Mouse (Mus musculus): ENCODE measurements at regions not wholly inside any gene's neighbourhood (a gene's known extent, or its start where the extent isn't known, plus 50 kb on each side); places are given as distances from the start of the nearest gene placed in this dataset.

DNA sequence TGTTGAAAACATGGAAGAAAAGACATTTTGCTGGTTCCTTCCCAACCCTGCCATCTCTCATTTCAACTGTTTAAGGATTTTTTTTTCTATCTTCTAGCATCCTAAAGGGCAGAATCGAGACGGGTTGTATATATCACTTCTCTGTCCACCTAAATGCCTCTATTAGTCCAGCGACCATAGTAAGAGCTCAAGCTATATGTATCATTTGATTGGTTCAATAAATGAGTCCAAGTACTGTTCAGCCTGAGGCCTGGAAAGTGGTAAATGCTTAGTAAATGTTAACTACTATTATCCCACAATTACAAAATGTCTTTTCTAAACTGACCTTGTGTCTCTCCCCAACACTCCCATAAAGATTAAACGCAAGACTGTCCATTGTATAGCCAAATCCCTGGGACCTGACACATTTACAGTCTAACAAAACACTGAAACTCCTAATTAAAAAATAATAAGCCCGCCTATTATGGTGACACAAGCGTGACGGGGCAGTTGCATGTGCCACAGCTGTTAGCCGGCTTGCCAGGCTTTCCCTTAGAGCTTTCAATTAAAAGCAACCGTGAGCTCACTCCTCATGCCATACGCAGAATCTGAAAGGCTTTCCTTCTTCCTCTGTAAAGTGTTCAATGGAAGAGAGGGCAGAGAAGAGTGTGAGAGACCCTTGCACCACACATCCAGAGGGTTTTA, 336.7 kb upstream of the Tenm4 start:
- no peak for TF ChIP-seq POLR2A (IDR thresholded peaks at IDR 0.05; ENCODE audit: insufficient read depth, low read depth, low read length)
- TF ChIP-seq CTCF (IDR thresholded peaks at IDR 0.05; ENCODE audit: insufficient read depth, low read depth, low read length) = no peak
- H3K4me1 ChIP-seq (ENCODE audit: control insufficient read depth, insufficient read depth, low read length) = no peaks in the 10 kb centered on the region
- H3K4me3 ChIP-seq (ENCODE audit: insufficient read depth, low read depth, low read length) = no peak overlapping the region
- WGBS = 72% methylated on average over 10 of the region's 10 CpGs
- H3K27ac ChIP-seq (ENCODE audit: insufficient read depth, low read depth, low read length) = no peak overlapping the region

DNA sequence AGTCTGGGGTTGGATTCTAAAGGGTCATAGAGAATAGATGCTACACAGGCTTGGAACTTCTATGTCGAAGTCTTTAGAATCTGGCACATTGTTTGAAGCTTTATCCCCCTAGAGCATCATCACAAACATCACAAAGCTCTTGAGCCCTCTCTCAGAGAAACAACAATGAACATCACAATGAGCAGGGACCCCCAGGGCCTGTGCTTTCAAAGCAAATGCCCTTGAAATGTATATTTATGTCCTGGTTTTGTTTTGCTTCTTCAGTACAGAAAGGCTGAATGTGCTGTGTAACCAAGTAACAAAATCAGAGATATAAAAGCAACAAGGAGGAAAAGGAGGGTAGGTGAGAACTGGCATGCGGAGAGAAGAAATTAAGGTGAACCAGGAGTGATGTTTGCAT, 330.6 kb upstream of the Tenm4 start:
- no peak for TF ChIP-seq POLR2A (IDR thresholded peaks at IDR 0.05; ENCODE audit: insufficient read depth, low read depth, low read length)
- Histone ChIP-seq H3K4me1 (ENCODE audit: control insufficient read depth, insufficient read depth, low read length) (no peaks in the 10 kb centered on the region), H3K4me3 (ENCODE audit: insufficient read depth, low read depth, low read length) (no peak overlapping the region), H3K27ac (ENCODE audit: insufficient read depth, low read depth, low read length) (no peak overlapping the region)
- 69% methylated on average over 2 of the region's 2 CpGs for WGBS

DNA sequence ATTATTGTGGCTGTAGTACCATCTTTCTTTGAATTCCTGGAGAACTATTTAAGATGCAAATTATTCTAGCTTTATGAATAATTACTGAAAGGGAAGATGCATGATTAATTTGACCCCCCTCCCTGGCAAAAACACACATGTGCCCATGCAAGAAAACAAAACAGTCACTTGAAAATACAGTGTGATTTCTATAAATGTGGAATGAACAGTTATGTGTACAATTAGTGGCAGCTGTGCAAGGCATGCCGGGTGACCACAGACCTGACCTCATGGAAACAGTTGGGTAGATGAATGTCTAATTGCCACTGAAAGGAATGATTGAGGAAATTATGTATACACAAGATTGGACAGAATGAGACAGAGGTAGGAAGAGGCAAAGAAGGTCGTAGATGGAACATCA, 321.2 kb upstream of the Tenm4 start:
- TF ChIP-seq CTCF (IDR thresholded peaks at IDR 0.05; ENCODE audit: insufficient read depth, low read depth, low read length) (no peak), POLR2A (IDR thresholded peaks at IDR 0.05; ENCODE audit: insufficient read depth, low read depth, low read length) (no peak)

DNA sequence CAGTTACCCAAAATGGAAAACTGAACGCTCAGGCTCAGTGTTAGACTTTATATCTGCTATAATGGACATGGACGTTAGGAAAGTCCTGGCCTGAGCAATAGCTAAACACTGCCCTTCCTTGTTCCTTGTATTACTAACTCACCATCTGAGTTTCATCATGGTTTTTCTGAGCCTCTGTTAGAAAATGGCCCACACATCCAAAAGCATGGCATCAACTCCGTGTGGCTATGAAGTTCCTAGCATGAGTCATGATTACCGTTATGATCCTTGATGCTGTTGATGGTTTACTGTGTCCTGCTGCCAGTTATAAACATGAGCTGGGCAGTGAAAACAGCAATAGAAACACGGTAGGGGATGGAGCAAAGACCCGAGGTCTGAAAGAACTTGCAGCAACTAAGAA, 318.4 kb upstream of the Tenm4 start:
- 81% methylated on average over 6 of the region's 6 CpGs for WGBS
- H3K27ac ChIP-seq (ENCODE audit: insufficient read depth, low read depth, low read length) = peak overlapping the region; percentile 25; the same call in 1 of the 2 replicates
- TF ChIP-seq POLR2A (IDR thresholded peaks at IDR 0.05; ENCODE audit: insufficient read depth, low read depth, low read length) = no peak
- no peak for TF ChIP-seq CTCF (IDR thresholded peaks at IDR 0.05; ENCODE audit: insufficient read depth, low read depth, low read length)
- no peak overlapping the region for H3K4me3 ChIP-seq (ENCODE audit: insufficient read depth, low read depth, low read length)
- peaks cover 5% of the 10 kb centered on the region; the same call in 1 of the 2 replicates for H3K4me1 ChIP-seq (ENCODE audit: control insufficient read depth, insufficient read depth, low read length)

More for the DNA sequence above, 321.2 kb upstream of the Tenm4 start:
- WGBS = 81% methylated on average over 2 of the region's 2 CpGs
- Histone ChIP-seq H3K4me1 (ENCODE audit: control insufficient read depth, insufficient read depth, low read length) (peaks cover 5% of the 10 kb centered on the region; the same call in 1 of the 2 replicates), H3K4me3 (ENCODE audit: insufficient read depth, low read depth, low read length) (no peak overlapping the region), H3K27ac (ENCODE audit: insufficient read depth, low read depth, low read length) (no peak overlapping the region)

DNA sequence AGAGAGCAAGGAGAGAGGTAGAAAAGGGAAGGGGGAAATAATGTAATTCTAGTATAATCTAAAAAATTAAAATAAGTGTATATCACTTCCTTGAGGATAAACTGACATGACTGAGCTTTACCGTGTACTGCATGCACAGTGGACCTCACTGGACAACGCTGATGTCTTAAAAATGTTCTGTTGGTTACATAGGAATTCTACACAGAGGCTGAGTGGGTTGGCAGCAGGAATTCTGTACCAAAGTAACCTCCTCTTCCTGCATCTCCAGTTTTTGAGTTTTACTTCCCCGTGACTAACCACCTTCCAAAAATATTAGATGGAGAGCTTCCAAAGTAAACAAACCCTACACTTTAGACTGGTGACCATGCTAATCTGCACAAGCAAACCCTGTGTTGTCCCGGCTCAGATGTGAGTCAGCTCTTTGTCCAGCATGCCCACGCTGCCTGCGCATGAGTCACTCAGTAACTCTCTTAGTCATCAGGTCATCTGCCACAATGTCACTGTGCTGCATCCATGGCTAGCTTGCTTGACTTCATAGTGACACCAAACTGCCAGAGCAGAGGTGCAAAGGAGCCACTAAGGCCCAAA, 317.7 kb upstream of the Tenm4 start:
- H3K27ac ChIP-seq (ENCODE audit: insufficient read depth, low read depth, low read length) = peak overlapping the region; percentile 67
- no peak overlapping the region for H3K4me3 ChIP-seq (ENCODE audit: insufficient read depth, low read depth, low read length)
- H3K4me1 ChIP-seq (ENCODE audit: control insufficient read depth, insufficient read depth, low read length) = peaks cover 5% of the 10 kb centered on the region; the same call in 1 of the 2 replicates
- WGBS = 49% methylated on average over 6 of the region's 6 CpGs
- TF ChIP-seq POLR2A (IDR thresholded peaks at IDR 0.05; ENCODE audit: insufficient read depth, low read depth, low read length) = no peak
- TF ChIP-seq CTCF (IDR thresholded peaks at IDR 0.05; ENCODE audit: insufficient read depth, low read depth, low read length) = no peak

DNA sequence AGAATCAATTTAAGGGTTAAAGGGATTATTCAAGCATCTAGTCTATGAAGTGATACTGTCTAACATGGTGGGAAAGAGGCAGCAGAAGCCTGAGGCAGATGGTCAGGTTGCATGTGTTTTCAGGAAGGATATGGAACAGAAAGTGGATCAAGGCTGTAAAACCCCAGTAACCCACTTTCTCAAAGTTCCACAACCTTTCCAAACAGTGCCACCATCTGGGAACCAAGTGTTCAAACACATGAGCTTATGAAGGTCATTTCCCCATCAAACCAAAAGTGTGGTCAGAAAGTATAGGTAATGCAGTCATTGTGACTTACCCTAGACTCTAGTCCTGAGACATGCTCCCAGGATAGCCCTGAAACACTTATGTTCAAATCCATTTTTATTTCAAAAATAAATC, 312.8 kb upstream of the Tenm4 start:
- TF ChIP-seq POLR2A (IDR thresholded peaks at IDR 0.05; ENCODE audit: insufficient read depth, low read depth, low read length) (no peak), CTCF (IDR thresholded peaks at IDR 0.05; ENCODE audit: insufficient read depth, low read depth, low read length) (no peak)
- H3K4me3 ChIP-seq (ENCODE audit: insufficient read depth, low read depth, low read length) = no peak overlapping the region
- 0 out of 2 replicates have a peak, but pooled peaks cover 3% of the 10 kb centered on the region for H3K4me1 ChIP-seq (ENCODE audit: control insufficient read depth, insufficient read depth, low read length)
- no peak overlapping the region for H3K27ac ChIP-seq (ENCODE audit: insufficient read depth, low read depth, low read length)

DNA sequence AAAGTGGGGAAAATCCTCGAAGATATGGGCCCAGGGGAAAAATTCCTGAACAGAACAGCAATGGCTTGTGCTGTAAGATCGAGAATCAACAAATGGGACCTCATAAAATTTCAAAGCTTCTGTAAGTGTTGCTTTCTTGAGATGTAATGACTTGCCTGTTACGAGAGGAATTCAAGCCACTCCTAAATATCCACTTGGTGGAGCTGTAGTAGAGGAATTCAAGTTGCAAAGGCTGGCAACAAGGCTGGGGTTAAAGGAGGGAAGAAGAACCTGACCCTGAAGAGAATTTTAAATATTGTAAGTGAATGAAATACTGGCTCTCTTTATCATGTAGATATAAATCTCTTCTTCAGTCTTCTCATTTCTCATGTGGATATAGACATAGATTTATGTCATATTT, 306.8 kb upstream of the Tenm4 start:
- TF ChIP-seq POLR2A (IDR thresholded peaks at IDR 0.05; ENCODE audit: insufficient read depth, low read depth, low read length) (no peak), CTCF (IDR thresholded peaks at IDR 0.05; ENCODE audit: insufficient read depth, low read depth, low read length) (no peak)
- H3K4me3 ChIP-seq (ENCODE audit: insufficient read depth, low read depth, low read length) = no peak overlapping the region
- H3K4me1 ChIP-seq (ENCODE audit: control insufficient read depth, insufficient read depth, low read length) = no peaks in the 10 kb centered on the region
- WGBS = 74% methylated on average over 3 of the region's 3 CpGs
- no peak overlapping the region for H3K27ac ChIP-seq (ENCODE audit: insufficient read depth, low read depth, low read length)

DNA sequence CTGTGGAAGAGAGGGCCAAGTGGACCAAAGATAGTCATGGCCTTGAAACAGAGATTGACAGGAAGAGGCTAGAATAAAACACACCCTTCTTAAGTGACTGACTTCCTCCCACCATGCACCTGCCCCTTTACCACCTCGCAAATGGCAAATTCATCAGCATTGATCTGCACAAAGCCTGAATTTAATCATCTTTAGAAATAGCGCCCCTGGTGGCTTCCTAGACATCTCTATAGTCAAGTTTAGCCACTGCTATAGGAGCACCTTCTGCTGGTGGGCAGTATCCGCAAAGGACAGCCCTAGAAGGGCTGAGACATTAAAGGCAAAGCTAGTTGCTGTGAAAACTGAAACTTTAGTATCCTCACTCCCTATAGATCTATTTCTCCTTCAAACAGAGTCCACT, 305.8 kb upstream of the Tenm4 start:
- H3K4me3 ChIP-seq (ENCODE audit: insufficient read depth, low read depth, low read length) = no peak overlapping the region
- no peak for TF ChIP-seq CTCF (IDR thresholded peaks at IDR 0.05; ENCODE audit: insufficient read depth, low read depth, low read length)
- H3K4me1 ChIP-seq (ENCODE audit: control insufficient read depth, insufficient read depth, low read length) = no peaks in the 10 kb centered on the region
- H3K27ac ChIP-seq (ENCODE audit: insufficient read depth, low read depth, low read length) = no peak overlapping the region
- 60% methylated on average over 3 of the region's 3 CpGs for WGBS

DNA sequence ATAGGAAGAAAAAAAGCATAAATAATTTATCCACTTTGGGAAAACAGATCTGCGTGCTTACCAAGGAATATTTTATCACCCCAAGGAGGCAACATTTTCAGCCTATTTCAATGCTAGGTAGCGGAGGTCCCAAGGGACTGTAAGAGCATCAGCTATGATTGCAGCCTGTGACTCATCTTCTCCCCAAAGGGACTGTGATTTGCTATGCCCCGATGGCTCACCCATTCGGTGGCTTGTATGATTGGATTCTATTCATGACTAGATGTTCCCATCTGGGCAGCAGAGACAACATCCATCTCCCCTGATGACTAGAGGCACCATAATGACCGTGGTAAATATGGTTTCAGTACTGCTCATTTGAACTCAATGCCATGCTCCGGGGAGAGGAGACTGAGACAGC, 302.3 kb upstream of the Tenm4 start:
- 85% methylated on average over 6 of the region's 6 CpGs for WGBS
- H3K4me3 ChIP-seq (ENCODE audit: insufficient read depth, low read depth, low read length) = no peak overlapping the region
- TF ChIP-seq CTCF (IDR thresholded peaks at IDR 0.05; ENCODE audit: insufficient read depth, low read depth, low read length) (no peak), POLR2A (IDR thresholded peaks at IDR 0.05; ENCODE audit: insufficient read depth, low read depth, low read length) (no peak)
- no peaks in the 10 kb centered on the region for H3K4me1 ChIP-seq (ENCODE audit: control insufficient read depth, insufficient read depth, low read length)
- no peak overlapping the region for H3K27ac ChIP-seq (ENCODE audit: insufficient read depth, low read depth, low read length)

Measured in olfactory bulb, adult 2 months (tissue).